Mouse (Mus musculus) liver, embryonic 14.5 days (tissue): ENCODE results near the gene Abracl. TPM values are rescaled to one million over a fixed set of nuclear protein-coding genes. Genes with fewer than 3 reads are reported as not detected.

ENCODE experiments used
- ATAC-seq: fragments of 200-750 bp; cut with Nextera tagmentation; 2 replicates; pipeline ENCODE4 v1.8.0; 2017; ENCODE audit warnings: moderate number of reproducible peaks, mild to moderate bottlenecking, moderate library complexity; ENCODE audit not compliant: insufficient read depth
- DNase-seq, 3 experiments: peaks; one replicate each; pipeline ENCODE4 v3.0.0-alpha.2; 2012 to 2013; ENCODE audit warnings: low read depth in 3 of 3, low spot score in 3 of 3
- H3K27ac ChIP-seq: fragments of 300-500 bp; sonication (generic); 2 replicates; pipeline ENCODE4 v1.5.1; 2014; ENCODE audit warnings: moderate library complexity, mild to moderate bottlenecking, control low read depth, inconsistent platforms
- H3K27me3 ChIP-seq: fragments of 300-500 bp; sonication (generic); 2 replicates; pipeline ENCODE4 v1.6.1; 2014; ENCODE audit warnings: mild to moderate bottlenecking, low read length, moderate library complexity; ENCODE audit not compliant: control insufficient read depth, insufficient read depth
- H3K36me3 ChIP-seq: fragments of 300-500 bp; sonication (generic); replicated peaks from 2 replicates; pipeline ENCODE4 v1.6.1; 2014; ENCODE audit warnings: low read depth; ENCODE audit not compliant: control insufficient read depth, insufficient read depth
- H3K4me1 ChIP-seq, 2 experiments: fragments of 200-500 bp in 1 of 2; fragments of 300-500 bp in 1 of 2; sonication (generic) in 1 of 2; replicated peaks; 2 replicates each; pipeline ENCODE4 v1.6.1; 2012 to 2014; ENCODE audit warnings: antibody characterized with exemption in 1 of 2, inconsistent platforms in 1 of 2, low read length in 1 of 2; ENCODE audit not compliant: control insufficient read depth in 2 of 2, insufficient read depth in 2 of 2
- H3K4me2 ChIP-seq: fragments of 300-500 bp; sonication (generic); 2 replicates; pipeline ENCODE4 v1.6.1; 2014; ENCODE audit warnings: low read depth, mild to moderate bottlenecking, control low read depth, moderate library complexity
- H3K4me3 ChIP-seq, 2 experiments: fragments of 200-500 bp in 1 of 2; fragments of 300-500 bp in 1 of 2; sonication (generic) in 1 of 2; 2 replicates each; pipeline ENCODE4 v1.5.1; 2012 to 2014; ENCODE audit warnings: low read depth in 2 of 2, low read length in 2 of 2, mild to moderate bottlenecking in 2 of 2, control low read depth in 1 of 2, inconsistent platforms in 1 of 2, moderate library complexity in 1 of 2; ENCODE audit not compliant: insufficient read depth in 1 of 2
- H3K9ac ChIP-seq: fragments of 300-500 bp; sonication (generic); replicated peaks from 2 replicates; pipeline ENCODE4 v1.6.1; 2014; ENCODE audit warnings: mild to moderate bottlenecking, control low read depth, moderate library complexity
- H3K9me3 ChIP-seq: fragments of 300-500 bp; sonication (generic); 2 replicates; pipeline ENCODE4 v1.6.1; 2016; ENCODE audit warnings: low read length, mixed read lengths; ENCODE audit not compliant: control insufficient read depth
- CTCF ChIP-seq: IDR thresholded peaks from 2 replicates; pipeline ENCODE4 v1.5.1; 2016; ENCODE audit warnings: antibody characterized with exemption, low read depth, control low read depth
- EP300 ChIP-seq: IDR thresholded peaks from 2 replicates; pipeline ENCODE4 v1.6.1; 2016; ENCODE audit warnings: antibody characterized with exemption, low read depth
- whole genome bisulfite sequencing: fragments of 180-500 bp; shearing (Covaris S2); extraction: QIAGEN DNeasy Blood & Tissue Kit; methylation state at CpG from one replicate; pipeline ENCODE4 v1.1.7; 2014; ENCODE audit not compliant: insufficient replicate concordance; 5-methylcytosine and 5-hydroxymethylcytosine counted together
- polyA plus RNA-seq, 2 experiments: library from polyadenylated mRNA; depleted of rRNA in 1 of 2; stranded (reverse) in 1 of 2; unstranded in 1 of 2; fragments of >200 nt; fragmentation: Nextera tagmentation in 1 of 2; extraction: Ambion mirVana in 1 of 2; gene quantifications; 2 replicates each; pipeline versions ENCODE4 v1.2.1 to v1.2.3; 2012 to 2014

Abracl gene
- polyA plus RNA-seq, 2 experiments, result 37.2 to 71.1 TPM

DNA sequence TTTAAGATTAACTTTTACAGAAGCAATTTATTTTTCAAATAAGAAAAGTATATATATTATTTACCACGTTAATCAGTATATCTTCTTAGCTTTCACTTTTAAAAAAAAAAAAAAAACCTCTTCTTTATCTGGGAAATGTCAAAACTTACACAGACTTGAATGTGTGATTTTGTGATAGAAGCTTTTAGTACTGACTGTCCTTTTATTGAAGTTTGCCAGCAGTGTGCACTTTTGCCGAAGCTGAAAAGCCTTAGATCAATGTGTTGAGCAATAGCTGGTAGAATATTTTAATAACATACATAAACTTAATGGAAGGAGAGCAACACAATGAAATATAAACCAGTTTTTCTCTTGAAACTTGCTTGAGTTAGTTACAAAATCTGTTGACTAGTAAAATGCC is 37.7 kb upstream of the Abracl start:
- WGBS, result 54% methylated on average over 2 of the region's 2 CpGs
- no peak overlapping the region for H3K4me3 ChIP-seq
- H3K9me3 ChIP-seq, result no peaks in the 10 kb centered on the region
- no peaks in the 10 kb centered on the region for H3K36me3 ChIP-seq
- no peak overlapping the region for H3K27ac ChIP-seq
- no peak overlapping the region for H3K4me2 ChIP-seq
- peaks cover 9 to 13% of the 10 kb centered on the region in 2 experiments for H3K4me1 ChIP-seq
- DNase-seq (no peak), ATAC-seq (no peak)
- no peaks in the 10 kb centered on the region for H3K27me3 ChIP-seq
- TF ChIP-seq EP300 (no peak), CTCF (no peak)
- no peak overlapping the region for H3K9ac ChIP-seq

GRCm38 (mm10) chr10:18059807-18060206 is 36.7 kb upstream of the Abracl start:
- no peak for ATAC-seq
- WGBS, result 68% methylated on average over 13 of the region's 13 CpGs
- H3K27ac ChIP-seq, result no peak overlapping the region

DNA sequence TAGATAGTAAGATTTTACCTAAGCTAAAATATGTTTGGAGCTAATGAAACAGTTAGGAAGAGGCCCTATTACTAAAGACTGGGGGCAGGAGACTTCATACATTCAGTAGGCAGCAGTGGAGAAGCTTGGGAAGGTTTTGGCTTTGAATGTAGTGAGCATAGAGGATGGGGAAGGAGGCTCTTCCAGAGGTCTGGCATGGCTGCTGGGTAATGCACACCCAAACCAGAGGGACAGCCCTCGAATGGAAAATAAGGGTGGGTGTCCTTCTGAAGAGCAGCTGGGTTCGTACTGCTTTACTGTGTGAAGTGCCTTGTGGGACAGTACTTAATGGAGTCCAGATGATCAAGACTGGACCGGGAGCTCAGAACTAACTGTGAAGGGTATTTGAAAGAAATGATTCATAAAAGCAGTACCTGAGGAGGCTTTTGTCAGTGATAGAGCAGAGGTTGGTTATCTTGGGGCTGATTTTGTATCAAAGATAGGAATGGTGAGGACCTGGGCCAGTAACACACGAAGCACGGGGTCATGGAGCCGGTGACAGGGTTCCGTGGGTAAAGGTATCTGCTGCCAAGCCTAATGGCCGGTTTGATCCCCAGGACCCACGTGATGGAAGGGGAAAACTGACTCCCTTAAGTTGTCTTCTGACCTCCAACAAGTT is 35.7 kb upstream of the Abracl start:
- Histone ChIP-seq H3K4me2 (no peak overlapping the region), H3K9me3 (no peaks in the 10 kb centered on the region), H3K4me3 (no peak overlapping the region), H3K36me3 (no peaks in the 10 kb centered on the region), H3K4me1 (peaks cover 9 to 13% of the 10 kb centered on the region in 2 experiments), H3K27me3 (no peaks in the 10 kb centered on the region), H3K27ac (no peak overlapping the region), H3K9ac (no peak overlapping the region)
- no peak for ATAC-seq
- DNase-seq, result no peak
- TF ChIP-seq CTCF, result no peak
- TF ChIP-seq EP300, result no peak
- 82% methylated on average over 9 of the region's 9 CpGs for WGBS

More at GRCm38 (mm10) chr10:18059807-18060206, 36.7 kb upstream of the Abracl start:
- H3K9ac ChIP-seq, result no peak overlapping the region
- DNase-seq, result no peak
- peaks cover 9 to 13% of the 10 kb centered on the region in 2 experiments for H3K4me1 ChIP-seq
- no peak overlapping the region for H3K4me2 ChIP-seq
- H3K27me3 ChIP-seq, result no peaks in the 10 kb centered on the region
- H3K36me3 ChIP-seq, result no peaks in the 10 kb centered on the region
- no peaks in the 10 kb centered on the region for H3K9me3 ChIP-seq
- no peak overlapping the region for H3K4me3 ChIP-seq
- TF ChIP-seq CTCF (no peak), EP300 (no peak)

- 1% methylated on average over 8 of the region's 8 CpGs for WGBS
- Histone ChIP-seq H3K4me3 (peak overlapping the region; percentile 79 to 82), H3K4me1 (peaks cover 9 to 13% of the 10 kb centered on the region in 2 experiments), H3K9me3 (no peaks in the 10 kb centered on the region), H3K27me3 (no peaks in the 10 kb centered on the region), H3K9ac (peak overlapping the region; percentile 78), H3K4me2 (peak overlapping the region; percentile 83), H3K36me3 (no peaks in the 10 kb centered on the region), H3K27ac (no peak overlapping the region)
- DNase-seq (no peak), ATAC-seq (no peak)
- no peak for TF ChIP-seq CTCF
These were observed 33.3 kb upstream of the Abracl start for GRCm38 (mm10) chr10:18056391-18056745.

- Histone ChIP-seq H3K9ac (peak within 1 kb of the TSS; percentile 78), H3K27me3 (no peaks in the 10 kb centered on the region), H3K4me2 (peak within 1 kb of the TSS; percentile 83), H3K27ac (no peak within 1 kb of the TSS), H3K4me1 (peaks cover 9 to 11% of the 10 kb centered on the region in 2 experiments), H3K4me3 (peak within 1 kb of the TSS; percentile 79 to 82), H3K9me3 (no peaks in the 10 kb centered on the region), H3K36me3 (no peaks in the 10 kb centered on the region)
- ATAC-seq (peak; percentile 78), DNase-seq (no peak)
- TF ChIP-seq CTCF, result no peak
- WGBS, result under 1% methylated on average over 70 of the region's 90 CpGs
These were observed 32.8 kb upstream of the Abracl start, which contains the start of gene Reps1 for GRCm38 (mm10) chr10:18055696-18056390. Gene Reps1, plus strand, starts transcription at chr10:18055861.
